Mouse (Mus musculus) megakaryocyte, embryonic 14.5 days (primary cell): ENCODE data around the gene Mthfsd.

Source experiments
- FLI1 ChIP-seq: IDR thresholded peaks from 2 replicates; pipeline ENCODE4 v1.6.1; 2012; ENCODE audit warnings: low read length, inconsistent platforms, mixed read lengths
- GATA1 ChIP-seq: IDR thresholded peaks from 3 replicates; pipeline ENCODE4 v1.6.1; 2012; ENCODE audit warnings: mixed read lengths, low read length, inconsistent platforms, borderline replicate concordance

- TF ChIP-seq GATA1 (no peak), FLI1 (no peak)
Observed at GRCm38 (mm10) chr8:121127756-121128375, 19.7 kb upstream of the Mthfsd start, which contains the start of gene Foxl1.
